Mouse (Mus musculus): ENCODE results near the gene Dcps.
A peak's percentile ranks its signal among the peaks of the same experiment; 100 is the strongest.
"Not testable (repeated sequence)": the region's sequence is repeated elsewhere in the genome, so short reads cannot be mapped to it uniquely, and the experiment has no call there.

Gene Dcps

GRCm38 (mm10) chr9:35176124-35176659 lies 331 bp upstream of the Dcps start:
- no peak for DNase-seq

GRCm38 (mm10) chr9:35173331-35173730 lies 2.5 kb downstream of the Dcps start:
- no peak for DNase-seq

GRCm38 (mm10) chr9:35170071-35170470 lies 5.8 kb downstream of the Dcps start:
- no peak for DNase-seq

- no peak for DNase-seq
Measured at GRCm38 (mm10) chr9:35166798-35167635, 8.8 kb downstream of the Dcps start.

GRCm38 (mm10) chr9:35166144-35166797 lies 9.6 kb downstream of the Dcps start:
- no peak for DNase-seq

- no peak for DNase-seq
Measured at GRCm38 (mm10) chr9:35164142-35164874, 11.6 kb downstream of the Dcps start.

GRCm38 (mm10) chr9:35163011-35163690 lies 12.7 kb downstream of the Dcps start:
- DNase-seq, result peak; percentile 75 to 85

GRCm38 (mm10) chr9:35161721-35162120 lies 14.1 kb downstream of the Dcps start:
- no peak for DNase-seq

- no peak for DNase-seq
Measured at GRCm38 (mm10) chr9:35160662-35161061, 15.2 kb downstream of the Dcps start.

GRCm38 (mm10) chr9:35158477-35158876 lies 17.4 kb downstream of the Dcps start:
- no peak for DNase-seq

GRCm38 (mm10) chr9:35156862-35157261 lies 19.0 kb downstream of the Dcps start:
- no peak for DNase-seq

- DNase-seq, result no peak
Measured at GRCm38 (mm10) chr9:35156002-35156710, 19.7 kb downstream of the Dcps start.

- no peak for DNase-seq
Measured at GRCm38 (mm10) chr9:35152923-35153322, 22.9 kb downstream of the Dcps start.

GRCm38 (mm10) chr9:35148822-35149221 lies 27.0 kb downstream of the Dcps start:
- DNase-seq, result not testable (repeated sequence)

- not testable (repeated sequence) for DNase-seq
Measured at GRCm38 (mm10) chr9:35147261-35147660, 28.6 kb downstream of the Dcps start.

- no peak for DNase-seq
Measured at GRCm38 (mm10) chr9:35145829-35146228, 30.0 kb downstream of the Dcps start.

GRCm38 (mm10) chr9:35145118-35145517 lies 30.7 kb downstream of the Dcps start:
- no peak for DNase-seq

- no peak for DNase-seq
Measured at GRCm38 (mm10) chr9:35142221-35142620, 33.6 kb downstream of the Dcps start.

- DNase-seq, result no peak
Measured at GRCm38 (mm10) chr9:35139231-35139744, 36.6 kb downstream of the Dcps start.

GRCm38 (mm10) chr9:35138029-35138428 lies 37.8 kb downstream of the Dcps start:
- no peak for DNase-seq

- peak; percentile 30 to 44 for DNase-seq
Measured at GRCm38 (mm10) chr9:35135575-35135974, 40.3 kb downstream of the Dcps start.
